Comparison of ENCODE assay signal across 11 mouse cellular contexts in genomic region chr13:73446076-73446475, GRCm38 (mm10). TPM values are rescaled to one million over a fixed set of nuclear protein-coding genes. Genes with fewer than 3 reads are reported as not detected.
DNase-seq lines count a peak whose midpoint lies in the region; ATAC-seq lines count a peak whose summit lies in the region.
"Had no signal": no experiment of that assay in that cellular context is flagged by ENCODE, and none has a peak within 500 bp of the region (broad histone marks: within the 10 kb centered on the region; RNA-seq: fewer than 3 reads in every experiment).

No protein-coding gene starts in this region.

- H3K27me3 ChIP-seq in embryonic facial prominence, embryonic 14.5 days (replicated peaks; ENCODE audit: control insufficient read depth, insufficient read depth, low read length): no peaks in the 10 kb centered on the region
- H3K27me3 ChIP-seq in embryonic facial prominence, embryonic 10.5 days (replicated peaks; ENCODE audit: low read depth, poor library complexity, severe bottlenecking): no peaks in the 10 kb centered on the region
- H3K27me3 ChIP-seq in kidney, embryonic 15.5 days: no peaks in the 10 kb centered on the region
- H3K27me3 ChIP-seq in liver, embryonic 13.5 days: no peaks in the 10 kb centered on the region

- no peak overlapping the region for H3K4me3 ChIP-seq in embryonic facial prominence, embryonic 14.5 days (ENCODE audit: low read depth, low read length)
- H3K4me3 ChIP-seq in embryonic facial prominence, embryonic 10.5 days: no peak overlapping the region
- H3K4me3 ChIP-seq in kidney, embryonic 15.5 days (replicated peaks): no peak overlapping the region
- H3K4me3 ChIP-seq in liver, embryonic 13.5 days (replicated peaks): peak overlapping the region; percentile 22
- H3K4me3 ChIP-seq: megakaryocyte, embryonic 14.5 days had no signal

- H3K4me2 ChIP-seq in embryonic facial prominence, embryonic 14.5 days (ENCODE audit: low read depth, low read length): no peak overlapping the region
- H3K4me2 ChIP-seq in kidney, embryonic 15.5 days: no peak overlapping the region
- H3K4me2 ChIP-seq in liver, embryonic 13.5 days: peak overlapping the region; percentile 66

- no peak overlapping the region for H3K9ac ChIP-seq in embryonic facial prominence, embryonic 14.5 days (ENCODE audit: low read depth, low read length)
- no peak overlapping the region for H3K9ac ChIP-seq in kidney, embryonic 15.5 days
- peak overlapping the region; percentile 73 for H3K9ac ChIP-seq in liver, embryonic 13.5 days

- H3K4me1 ChIP-seq in embryonic facial prominence, embryonic 14.5 days (ENCODE audit: control insufficient read depth, insufficient read depth, low read length): peaks cover 5% of the 10 kb centered on the region
- peaks cover 15% of the 10 kb centered on the region for H3K4me1 ChIP-seq in embryonic facial prominence, embryonic 10.5 days
- peaks cover 13% of the 10 kb centered on the region for H3K4me1 ChIP-seq in kidney, embryonic 15.5 days
- peaks cover 95% of the 10 kb centered on the region for H3K4me1 ChIP-seq in liver, embryonic 13.5 days (replicated peaks)

- no peaks in the 10 kb centered on the region for H3K9me3 ChIP-seq in embryonic facial prominence, embryonic 14.5 days (ENCODE audit: control insufficient read depth, low read length)
- no peaks in the 10 kb centered on the region for H3K9me3 ChIP-seq in embryonic facial prominence, embryonic 10.5 days
- H3K9me3 ChIP-seq in kidney, embryonic 15.5 days (replicated peaks): no peaks in the 10 kb centered on the region
- no peaks in the 10 kb centered on the region for H3K9me3 ChIP-seq in liver, embryonic 13.5 days (replicated peaks)
- H3K9me3 ChIP-seq: megakaryocyte, embryonic 14.5 days had no signal

- no peak for DNase-seq in embryonic facial prominence, embryonic 14.5 days (ENCODE audit: low spot score)
- no peak for DNase-seq in embryonic facial prominence, embryonic 10.5 days (ENCODE audit: low spot score)
- no peak for DNase-seq in kidney, adult 8-10 months
- peak; percentile 60 for DNase-seq in c-Kit-negative CD71-positive TER-119-positive erythroid progenitor cells, embryonic 14.5 days (ENCODE audit: low read depth, low spot score)
- DNase-seq in liver, embryonic 13.5 days: peak; percentile 74
- DNase-seq in Muller cell, postnatal 12 days (ENCODE audit: inconsistent ontology term): no peak
- no peak for DNase-seq in right cerebral cortex, adult 18-20 months
- DNase-seq: cerebellum, adult 11 months had no signal

- no peak for ATAC-seq in embryonic facial prominence, embryonic 14.5 days (ENCODE audit: low read depth)
- peak; percentile 74 for ATAC-seq in kidney, embryonic 15.5 days (replicated peaks; ENCODE audit: low FRiP score)
- ATAC-seq in liver, embryonic 13.5 days (ENCODE audit: low read depth): peak; percentile 81

- H3K27ac ChIP-seq in embryonic facial prominence, embryonic 14.5 days (replicated peaks; ENCODE audit: low read depth, low read length): peak overlapping the region; percentile 74; the same call in 1 of the 2 replicates
- H3K27ac ChIP-seq in embryonic facial prominence, embryonic 10.5 days (replicated peaks): no peak overlapping the region
- 0 out of 2 replicates have a peak overlapping the region, but pooled peaks have one; percentile 54 for H3K27ac ChIP-seq in kidney, embryonic 15.5 days
- peak overlapping the region; percentile 99 for H3K27ac ChIP-seq in liver, embryonic 13.5 days

- 88% methylated on average over 2 of the region's 2 CpGs for WGBS in embryonic facial prominence, embryonic 14.5 days
- WGBS in embryonic facial prominence, embryonic 10.5 days: 87% methylated on average over 2 of the region's 2 CpGs
- 73% methylated on average over 2 of the region's 2 CpGs for WGBS in kidney, embryonic 15.5 days
- 10% methylated on average over 2 of the region's 2 CpGs for WGBS in liver, embryonic 13.5 days (ENCODE audit: insufficient replicate concordance)

- no peaks in the 10 kb centered on the region for H3K36me3 ChIP-seq in embryonic facial prominence, embryonic 14.5 days (ENCODE audit: control insufficient read depth, insufficient read depth, low read length)
- H3K36me3 ChIP-seq in embryonic facial prominence, embryonic 10.5 days (replicated peaks): no peaks in the 10 kb centered on the region
- H3K36me3 ChIP-seq in kidney, embryonic 15.5 days: no peaks in the 10 kb centered on the region
- no peaks in the 10 kb centered on the region for H3K36me3 ChIP-seq in liver, embryonic 13.5 days
- H3K36me3 ChIP-seq: G1E had no signal

RNA-seq across cellular contexts. Expression of gene Lpcat1, which starts 20.9 kb away (rescaled TPM):
- 39.4 and 43.6 TPM in 2 replicates for polyA plus RNA-seq in embryonic facial prominence, embryonic 14.5 days (2014; fragmentation: Nextera tagmentation; extraction: Ambion mirVana)
- 59.4 and 60.5 TPM in 2 replicates for polyA plus RNA-seq in embryonic facial prominence, embryonic 10.5 days (2016; fragmentation: Nextera tagmentation; extraction: Ambion mirVana)
- 36.1 and 36.4 TPM in 2 replicates for polyA plus RNA-seq in kidney, embryonic 15.5 days (2015; fragmentation: Nextera tagmentation; extraction: Ambion mirVana)
- polyA plus RNA-seq in liver, embryonic 13.5 days (2015; fragmentation: Nextera tagmentation; extraction: Ambion mirVana): 77.9 and 83.7 TPM in 2 replicates
- polyA plus RNA-seq: G1E had no signal

Comparison
In these comparisons a context has a peak if more than half of its experiments do, and no peak if none do; other contexts are left out.
1. DNase-seq: peak in c-Kit-negative CD71-positive TER-119-positive erythroid progenitor cells, embryonic 14.5 days (single experiment) and liver, embryonic 13.5 days (single experiment); none in embryonic facial prominence, embryonic 14.5 days (single experiment), embryonic facial prominence, embryonic 10.5 days (single experiment), kidney, adult 8-10 months (0 of 2), Muller cell, postnatal 12 days (single experiment) and right cerebral cortex, adult 18-20 months (single experiment).